Mouse (Mus musculus) brain, embryonic 14.5 days (tissue): ENCODE data around the gene Cdca7.

ENCODE experiments used
- CTCF ChIP-seq: fragments of 200-500 bp; IDR thresholded peaks from 2 replicates; pipeline ENCODE4 v1.5.1; 2012; ENCODE audit warnings: inconsistent platforms, mild to moderate bottlenecking, moderate library complexity, borderline replicate concordance; ENCODE audit not compliant: insufficient read depth, insufficient read length; ENCODE audit errors: extremely low read depth
- POLR2A ChIP-seq: fragments of 200-500 bp; IDR thresholded peaks from 2 replicates; pipeline ENCODE4 v1.6.1; 2012; ENCODE audit warnings: mild to moderate bottlenecking, inconsistent platforms, borderline replicate concordance; ENCODE audit not compliant: poor library complexity, insufficient read depth, insufficient read length, severe bottlenecking; ENCODE audit errors: extremely low read depth

GRCm38 (mm10) chr2:72529026-72529357 is 53.0 kb downstream of the Cdca7 start:
- TF ChIP-seq POLR2A: no peak
- no peak for TF ChIP-seq CTCF
